Mouse (Mus musculus): ENCODE results near the gene Zgpat. TPM values are rescaled to one million over a fixed set of nuclear protein-coding genes. Genes with fewer than 3 reads are reported as not detected.

Zgpat gene
- polyA plus RNA-seq, 1 experiment from 2014 or later: 67.7 TPM

GRCm38 (mm10) chr2:181409643-181410042, 44.9 kb downstream of the Zgpat start:
- Histone ChIP-seq H3K27me3 (ENCODE audit: control insufficient read depth, insufficient read depth, low read length) (no peaks in the 10 kb centered on the region), H3K4me2 (ENCODE audit: low read length) (no peak overlapping the region), H3K4me1 (ENCODE audit: control insufficient read depth, insufficient read depth, low read length) (no peaks in the 10 kb centered on the region; the same call in 1 of the 2 replicates), H3K36me3 (ENCODE audit: control insufficient read depth, insufficient read depth, low read length) (peaks cover 6% of the 10 kb centered on the region; the same call in 1 of the 2 replicates), H3K9ac (replicated peaks; ENCODE audit: low read length) (no peak overlapping the region), H3K9me3 (ENCODE audit: control insufficient read depth, low read length) (no peaks in the 10 kb centered on the region), H3K4me3 (replicated peaks; ENCODE audit: low read depth, low read length) (no peak overlapping the region), H3K27ac (replicated peaks; ENCODE audit: low read depth, low read length) (no peak overlapping the region)
- ATAC-seq (ENCODE audit: low FRiP score, low TSS enrichment) (no peak), DNase-seq (no peak)
- WGBS: 85% methylated on average over 7 of the region's 7 CpGs

GRCm38 (mm10) chr2:181410760-181411473, 46.2 kb downstream of the Zgpat start:
- no peak; the same call in 1 of the 2 replicates for ATAC-seq (ENCODE audit: low FRiP score, low TSS enrichment)
- WGBS: 31% methylated on average over 4 of the region's 4 CpGs

DNA sequence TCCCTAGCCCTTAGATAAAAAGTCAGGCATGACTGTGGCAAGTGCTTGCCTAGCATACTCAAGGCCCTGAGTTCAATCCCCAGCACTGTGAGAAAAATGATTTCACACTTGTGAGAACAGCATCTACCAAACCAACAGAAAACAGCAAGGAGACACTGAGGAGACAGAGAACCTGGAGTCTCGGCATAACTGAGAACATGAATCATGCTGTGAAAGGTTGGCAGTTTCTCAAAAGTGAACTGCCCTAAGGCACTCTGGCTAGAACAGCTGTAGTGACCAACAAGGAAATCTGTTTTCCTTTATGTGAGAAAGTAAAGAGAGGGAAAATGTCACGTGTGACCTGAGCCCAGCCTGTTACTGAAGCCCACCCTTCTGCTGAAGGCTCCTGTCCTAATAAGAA, 48.4 kb downstream of the Zgpat start:
- WGBS: 63% methylated on average over 2 of the region's 2 CpGs
- H3K4me3 ChIP-seq (replicated peaks; ENCODE audit: low read depth, low read length): no peak overlapping the region
- H3K4me2 ChIP-seq (ENCODE audit: low read length): no peak overlapping the region
- ATAC-seq (ENCODE audit: low FRiP score, low TSS enrichment) (no peak), DNase-seq (no peak)
- no peaks in the 10 kb centered on the region for H3K27me3 ChIP-seq (ENCODE audit: control insufficient read depth, insufficient read depth, low read length)
- H3K4me1 ChIP-seq (ENCODE audit: control insufficient read depth, insufficient read depth, low read length): no peaks in the 10 kb centered on the region; the same call in 1 of the 2 replicates
- H3K9me3 ChIP-seq (ENCODE audit: control insufficient read depth, low read length): no peaks in the 10 kb centered on the region
- no peak overlapping the region for H3K27ac ChIP-seq (replicated peaks; ENCODE audit: low read depth, low read length)
- no peak overlapping the region for H3K9ac ChIP-seq (replicated peaks; ENCODE audit: low read length)
- H3K36me3 ChIP-seq (ENCODE audit: control insufficient read depth, insufficient read depth, low read length): 0 out of 2 replicates have a peak, but pooled peaks cover 3% of the 10 kb centered on the region

More at GRCm38 (mm10) chr2:181410760-181411473, 46.2 kb downstream of the Zgpat start:
- Histone ChIP-seq H3K9me3 (ENCODE audit: control insufficient read depth, low read length) (no peaks in the 10 kb centered on the region), H3K27me3 (ENCODE audit: control insufficient read depth, insufficient read depth, low read length) (no peaks in the 10 kb centered on the region), H3K27ac (replicated peaks; ENCODE audit: low read depth, low read length) (peak overlapping the region; percentile 70), H3K4me2 (ENCODE audit: low read length) (no peak overlapping the region), H3K9ac (replicated peaks; ENCODE audit: low read length) (0 out of 2 replicates have a peak overlapping the region, but pooled peaks have one; percentile 16), H3K4me1 (ENCODE audit: control insufficient read depth, insufficient read depth, low read length) (no peaks in the 10 kb centered on the region; the same call in 1 of the 2 replicates), H3K36me3 (ENCODE audit: control insufficient read depth, insufficient read depth, low read length) (peaks cover 6% of the 10 kb centered on the region; the same call in 1 of the 2 replicates), H3K4me3 (replicated peaks; ENCODE audit: low read depth, low read length) (no peak overlapping the region)
- DNase-seq: peak; percentile 84

- no peaks in the 10 kb centered on the region for H3K27me3 ChIP-seq (ENCODE audit: control insufficient read depth, insufficient read depth, low read length)
- H3K4me3 ChIP-seq (replicated peaks; ENCODE audit: low read depth, low read length): no peak overlapping the region
- peaks cover 5% of the 10 kb centered on the region; the same call in 1 of the 2 replicates for H3K36me3 ChIP-seq (ENCODE audit: control insufficient read depth, insufficient read depth, low read length)
- H3K9ac ChIP-seq (replicated peaks; ENCODE audit: low read length): no peak overlapping the region
- no peaks in the 10 kb centered on the region; the same call in 1 of the 2 replicates for H3K4me1 ChIP-seq (ENCODE audit: control insufficient read depth, insufficient read depth, low read length)
- no peak for ATAC-seq (ENCODE audit: low FRiP score, low TSS enrichment)
- H3K27ac ChIP-seq (replicated peaks; ENCODE audit: low read depth, low read length): no peak overlapping the region
- 60% methylated on average over 3 of the region's 3 CpGs for WGBS
- H3K4me2 ChIP-seq (ENCODE audit: low read length): no peak overlapping the region
- H3K9me3 ChIP-seq (ENCODE audit: control insufficient read depth, low read length): no peaks in the 10 kb centered on the region
- no peak for DNase-seq
These were observed 51.2 kb downstream of the Zgpat start for GRCm38 (mm10) chr2:181415945-181416344.

DNA sequence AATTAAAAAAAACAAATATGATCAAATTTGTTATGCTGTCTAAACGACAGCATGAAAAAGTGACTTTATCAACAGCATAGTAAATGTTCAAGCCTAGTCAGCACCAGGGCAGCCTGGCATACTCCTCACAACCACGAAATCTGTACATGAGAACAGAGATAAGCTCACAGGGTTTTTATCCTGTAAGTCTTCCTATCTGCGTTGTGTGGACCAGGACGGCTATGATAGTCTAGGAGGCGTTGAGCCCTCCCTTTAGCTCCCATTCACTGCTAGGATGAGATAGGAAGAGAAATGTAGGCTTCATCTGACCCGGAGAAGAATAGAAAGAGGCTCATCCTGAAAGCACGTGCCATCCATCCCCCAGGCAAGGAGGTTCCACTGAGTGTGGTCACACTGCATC, 54.6 kb downstream of the Zgpat start:
- Histone ChIP-seq H3K4me1 (ENCODE audit: control insufficient read depth, insufficient read depth, low read length) (no peaks in the 10 kb centered on the region), H3K4me2 (ENCODE audit: low read length) (no peak overlapping the region), H3K4me3 (replicated peaks; ENCODE audit: low read depth, low read length) (no peak overlapping the region), H3K36me3 (ENCODE audit: control insufficient read depth, insufficient read depth, low read length) (peaks cover 26% of the 10 kb centered on the region), H3K9ac (replicated peaks; ENCODE audit: low read length) (no peak overlapping the region), H3K27me3 (ENCODE audit: control insufficient read depth, insufficient read depth, low read length) (no peaks in the 10 kb centered on the region), H3K27ac (replicated peaks; ENCODE audit: low read depth, low read length) (no peak overlapping the region), H3K9me3 (ENCODE audit: control insufficient read depth, low read length) (no peaks in the 10 kb centered on the region)
- DNase-seq (no peak), ATAC-seq (ENCODE audit: low FRiP score, low TSS enrichment) (no peak)
- WGBS: 86% methylated on average over 7 of the region's 7 CpGs

GRCm38 (mm10) chr2:181420426-181420825, 55.7 kb downstream of the Zgpat start:
- Histone ChIP-seq H3K9me3 (ENCODE audit: control insufficient read depth, low read length) (no peaks in the 10 kb centered on the region), H3K4me2 (ENCODE audit: low read length) (no peak overlapping the region), H3K4me1 (ENCODE audit: control insufficient read depth, insufficient read depth, low read length) (no peaks in the 10 kb centered on the region), H3K27ac (replicated peaks; ENCODE audit: low read depth, low read length) (no peak overlapping the region), H3K9ac (replicated peaks; ENCODE audit: low read length) (no peak overlapping the region), H3K4me3 (replicated peaks; ENCODE audit: low read depth, low read length) (no peak overlapping the region), H3K36me3 (ENCODE audit: control insufficient read depth, insufficient read depth, low read length) (peaks cover 26% of the 10 kb centered on the region), H3K27me3 (ENCODE audit: control insufficient read depth, insufficient read depth, low read length) (no peaks in the 10 kb centered on the region)
- DNase-seq (no peak), ATAC-seq (ENCODE audit: low FRiP score, low TSS enrichment) (no peak)
- WGBS: 85% methylated on average over 4 of the region's 4 CpGs

- H3K9ac ChIP-seq (replicated peaks; ENCODE audit: low read length): no peak overlapping the region
- H3K27me3 ChIP-seq (ENCODE audit: control insufficient read depth, insufficient read depth, low read length): no peaks in the 10 kb centered on the region
- no peak overlapping the region for H3K4me2 ChIP-seq (ENCODE audit: low read length)
- H3K9me3 ChIP-seq (ENCODE audit: control insufficient read depth, low read length): no peaks in the 10 kb centered on the region
- ATAC-seq (ENCODE audit: low FRiP score, low TSS enrichment) (no peak), DNase-seq (no peak)
- H3K36me3 ChIP-seq (ENCODE audit: control insufficient read depth, insufficient read depth, low read length): peaks cover 26% of the 10 kb centered on the region
- no peak overlapping the region for H3K4me3 ChIP-seq (replicated peaks; ENCODE audit: low read depth, low read length)
- H3K27ac ChIP-seq (replicated peaks; ENCODE audit: low read depth, low read length): no peak overlapping the region
- 76% methylated on average over 4 of the region's 4 CpGs for WGBS
- no peaks in the 10 kb centered on the region for H3K4me1 ChIP-seq (ENCODE audit: control insufficient read depth, insufficient read depth, low read length)
These were observed 56.3 kb downstream of the Zgpat start for GRCm38 (mm10) chr2:181420903-181421638.

GRCm38 (mm10) chr2:181423834-181424233, 59.1 kb downstream of the Zgpat start:
- Histone ChIP-seq H3K9ac (replicated peaks; ENCODE audit: low read length) (no peak overlapping the region), H3K4me3 (replicated peaks; ENCODE audit: low read depth, low read length) (no peak overlapping the region), H3K9me3 (ENCODE audit: control insufficient read depth, low read length) (no peaks in the 10 kb centered on the region), H3K27me3 (ENCODE audit: control insufficient read depth, insufficient read depth, low read length) (no peaks in the 10 kb centered on the region), H3K36me3 (ENCODE audit: control insufficient read depth, insufficient read depth, low read length) (peaks cover 26% of the 10 kb centered on the region), H3K4me2 (ENCODE audit: low read length) (no peak overlapping the region), H3K27ac (replicated peaks; ENCODE audit: low read depth, low read length) (no peak overlapping the region), H3K4me1 (ENCODE audit: control insufficient read depth, insufficient read depth, low read length) (no peaks in the 10 kb centered on the region)
- WGBS: 92% methylated on average over 9 of the region's 9 CpGs
- DNase-seq (no peak), ATAC-seq (ENCODE audit: low FRiP score, low TSS enrichment) (no peak)
